13 mouse cellular contexts compared by ENCODE assay signal in the genomic region with DNA sequence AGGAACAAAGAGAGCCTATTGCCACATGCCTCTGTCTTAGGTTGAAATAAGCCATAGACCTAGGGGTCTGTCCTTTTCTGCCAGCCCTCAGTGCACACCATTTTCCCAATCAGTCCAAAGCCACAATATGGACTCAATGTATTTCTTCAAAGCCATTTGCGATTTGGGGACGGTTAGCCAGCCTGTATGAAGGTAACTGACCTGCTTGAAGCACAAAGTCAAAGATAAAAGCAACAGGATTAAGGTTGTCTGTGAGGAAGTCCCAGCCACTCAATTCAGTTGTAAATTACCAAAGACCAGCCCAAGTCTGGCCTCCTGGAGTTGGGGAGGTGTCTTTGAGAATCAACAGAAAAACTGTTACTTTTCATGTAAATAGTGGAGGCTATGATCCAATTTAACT.
"Had no signal": no experiment of that assay in that cellular context is flagged by ENCODE, and none has a peak within 500 bp of the region (broad histone marks: within the 10 kb centered on the region; RNA-seq: fewer than 3 reads in every experiment).

No protein-coding gene starts in this region.

- DNase-seq: lung, adult 18-20 months; lung, embryonic 14.5 days; lung, postnatal 10 days; lung, postnatal 4 days; midbrain, embryonic 14.5 days; retina, postnatal 1 day; right cerebral cortex, adult 18-20 months; right cerebral cortex, postnatal 25 days; right cerebral cortex, postnatal 4 days; spleen, adult 18-20 months; thymus, adult 2 months; thymus, postnatal 25 days; thymus, postnatal 4 days had no signal
